Mouse (Mus musculus) embryonic fibroblast, embryonic 13.5 days (primary cell): Measurements from ENCODE around the gene Bcam.

Experiments used
- CTCF ChIP-seq: IDR thresholded peaks from 2 replicates; pipeline ENCODE4 v1.5.1; 2011; ENCODE audit warnings: mild to moderate bottlenecking, control low read depth, low read length, moderate library complexity, borderline replicate concordance; ENCODE audit not compliant: insufficient read depth
- POLR2A ChIP-seq: IDR thresholded peaks from 2 replicates; pipeline ENCODE4 v1.6.1; 2011; ENCODE audit warnings: low read depth, mild to moderate bottlenecking, control low read depth, low read length, moderate library complexity

DNA sequence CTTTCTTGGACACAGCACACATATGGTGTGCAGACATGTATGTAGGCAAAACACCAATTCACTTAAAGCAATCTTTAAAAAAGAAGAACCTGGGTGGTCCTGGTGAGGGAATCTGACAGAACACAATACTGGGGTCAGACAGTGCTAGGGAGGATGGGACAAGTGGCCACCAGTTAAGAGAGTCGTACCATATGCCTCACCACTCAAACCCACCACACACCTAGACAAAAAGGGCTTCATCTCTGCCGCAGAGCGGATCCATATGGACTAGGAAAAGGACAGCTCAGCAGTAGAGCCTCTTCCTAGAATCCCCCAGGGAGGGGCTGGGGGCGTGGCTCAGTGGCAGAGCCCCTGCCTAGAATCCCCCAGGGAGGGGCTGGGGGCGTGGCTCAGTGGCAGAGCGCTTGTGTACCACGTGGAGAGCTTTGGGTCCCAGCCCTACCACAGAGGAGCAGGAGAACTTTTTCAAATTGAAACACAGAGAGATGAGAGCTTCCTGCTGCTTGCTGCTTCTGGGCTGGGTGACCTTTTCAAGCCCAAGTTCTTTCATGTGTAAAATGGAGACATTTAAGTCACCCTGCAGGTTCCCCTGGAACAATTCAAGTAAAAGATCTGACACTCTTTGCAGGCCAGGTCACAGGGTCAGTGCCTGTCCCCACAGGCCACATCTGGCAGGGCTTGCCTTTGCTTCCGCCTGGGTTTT lies 29.3 kb downstream of the Bcam start:
- TF ChIP-seq POLR2A (no peak), CTCF (no peak)
